Mouse (Mus musculus): ENCODE measurements at regions not wholly inside any gene's neighbourhood (a gene's known extent, or its start where the extent isn't known, plus 50 kb on each side); places are given as distances from the start of the nearest gene placed in this dataset.

- no peaks in the 10 kb centered on the region for H3K36me3 ChIP-seq (ENCODE audit: control insufficient read depth, insufficient read depth)
- no peak overlapping the region for H3K4me3 ChIP-seq
- no peak overlapping the region for H3K4me2 ChIP-seq (ENCODE audit: low read depth)
- TF ChIP-seq TCF12 (IDR thresholded peaks at IDR 0.05; ENCODE audit: insufficient read depth, poor library complexity, severe bottlenecking) = no peak
- TF ChIP-seq POLR2AphosphoS2 (IDR thresholded peaks at IDR 0.05; ENCODE audit: insufficient read length, low read depth) = no peak
- TF ChIP-seq MYOD1 (IDR thresholded peaks at IDR 0.05; ENCODE audit: control insufficient read depth in 1 of 3, insufficient read length in 2 of 3, low read depth in 2 of 3) = no peak
- TF ChIP-seq MAX (IDR thresholded peaks at IDR 0.05; ENCODE audit: low read depth) = no peak
- no peak for TF ChIP-seq E2F4 (IDR thresholded peaks at IDR 0.05; ENCODE audit: insufficient read depth)
- TF ChIP-seq CEBPB (IDR thresholded peaks at IDR 0.05; ENCODE audit: insufficient read depth, poor library complexity, severe bottlenecking) = no peak
- TF ChIP-seq REST (IDR thresholded peaks at IDR 0.05; ENCODE audit: insufficient read depth, insufficient read length) = no peak
- no peak for TF ChIP-seq SRF (IDR thresholded peaks at IDR 0.05; ENCODE audit: control insufficient read depth, insufficient read length, low read depth)
- no peak for TF ChIP-seq MYOG (IDR thresholded peaks at IDR 0.05; ENCODE audit: control insufficient read depth in 1 of 3, insufficient read depth in 1 of 3, insufficient read length in 2 of 3, low read depth in 2 of 3)
- TF ChIP-seq POLR2A (IDR thresholded peaks at IDR 0.05; ENCODE audit: insufficient read length, low read depth) = no peak
- no peak for TF ChIP-seq TCF3 (IDR thresholded peaks at IDR 0.05; ENCODE audit: insufficient read length, low read depth)
- no peak for TF ChIP-seq USF1 (IDR thresholded peaks at IDR 0.05; ENCODE audit: low read depth)
- H3ac ChIP-seq (ENCODE audit: control insufficient read depth, insufficient read length) = no peak overlapping the region
- H3K27me3 ChIP-seq (ENCODE audit: control insufficient read depth, insufficient read depth, insufficient read length) = no peaks in the 10 kb centered on the region
- no peaks in the 10 kb centered on the region for H3K79me2 ChIP-seq (ENCODE audit: control insufficient read depth, insufficient read depth)
Measured at GRCm38 (mm10) chr7:145098335-145098734, 109.6 kb downstream of the 1810010D01Rik start.

GRCm38 (mm10) chr7:145094134-145094526 lies 113.8 kb downstream of the 1810010D01Rik start:
- Histone ChIP-seq H3K4me3 (no peak overlapping the region), H3K36me3 (ENCODE audit: control insufficient read depth, insufficient read depth) (no peaks in the 10 kb centered on the region), H3K4me2 (ENCODE audit: low read depth) (no peak overlapping the region), H3K79me2 (ENCODE audit: control insufficient read depth, insufficient read depth) (no peaks in the 10 kb centered on the region), H3K27me3 (ENCODE audit: control insufficient read depth, insufficient read depth, insufficient read length) (no peaks in the 10 kb centered on the region), H3ac (ENCODE audit: control insufficient read depth, insufficient read length) (no peak overlapping the region)
- TF ChIP-seq TCF12 (IDR thresholded peaks at IDR 0.05; ENCODE audit: insufficient read depth, poor library complexity, severe bottlenecking) = no peak
- no peak for TF ChIP-seq POLR2A (IDR thresholded peaks at IDR 0.05; ENCODE audit: insufficient read length, low read depth)
- no peak for TF ChIP-seq MAX (IDR thresholded peaks at IDR 0.05; ENCODE audit: low read depth)
- no peak for TF ChIP-seq CEBPB (IDR thresholded peaks at IDR 0.05; ENCODE audit: insufficient read depth, poor library complexity, severe bottlenecking)
- TF ChIP-seq TCF3 (IDR thresholded peaks at IDR 0.05; ENCODE audit: insufficient read length, low read depth) = no peak
- no peak for TF ChIP-seq E2F4 (IDR thresholded peaks at IDR 0.05; ENCODE audit: insufficient read depth)
- TF ChIP-seq MYOG (IDR thresholded peaks at IDR 0.05; ENCODE audit: control insufficient read depth in 1 of 3, insufficient read depth in 1 of 3, insufficient read length in 2 of 3, low read depth in 2 of 3) = no peak
- TF ChIP-seq REST (IDR thresholded peaks at IDR 0.05; ENCODE audit: insufficient read depth, insufficient read length) = no peak
- TF ChIP-seq POLR2AphosphoS2 (IDR thresholded peaks at IDR 0.05; ENCODE audit: insufficient read length, low read depth) = no peak
- TF ChIP-seq USF1 (IDR thresholded peaks at IDR 0.05; ENCODE audit: low read depth) = no peak

- Histone ChIP-seq H3K27me3 (ENCODE audit: control insufficient read depth, insufficient read depth, insufficient read length) (no peaks in the 10 kb centered on the region), H3K79me2 (ENCODE audit: control insufficient read depth, insufficient read depth) (no peaks in the 10 kb centered on the region), H3K36me3 (ENCODE audit: control insufficient read depth, insufficient read depth) (no peaks in the 10 kb centered on the region), H3K4me2 (ENCODE audit: low read depth) (no peak overlapping the region), H3ac (ENCODE audit: control insufficient read depth, insufficient read length) (no peak overlapping the region), H3K4me3 (no peak overlapping the region)
- TF ChIP-seq MAX (IDR thresholded peaks at IDR 0.05; ENCODE audit: low read depth) = no peak
- no peak for TF ChIP-seq POLR2A (IDR thresholded peaks at IDR 0.05; ENCODE audit: insufficient read length, low read depth)
- no peak for TF ChIP-seq MYOD1 (IDR thresholded peaks at IDR 0.05; ENCODE audit: control insufficient read depth in 1 of 3, insufficient read length in 2 of 3, low read depth in 2 of 3)
- TF ChIP-seq TCF3 (IDR thresholded peaks at IDR 0.05; ENCODE audit: insufficient read length, low read depth) = no peak
- no peak for TF ChIP-seq USF1 (IDR thresholded peaks at IDR 0.05; ENCODE audit: low read depth)
- no peak for TF ChIP-seq MYOG (IDR thresholded peaks at IDR 0.05; ENCODE audit: control insufficient read depth in 1 of 3, insufficient read depth in 1 of 3, insufficient read length in 2 of 3, low read depth in 2 of 3)
- TF ChIP-seq CEBPB (IDR thresholded peaks at IDR 0.05; ENCODE audit: insufficient read depth, poor library complexity, severe bottlenecking) = no peak
- no peak for TF ChIP-seq TCF12 (IDR thresholded peaks at IDR 0.05; ENCODE audit: insufficient read depth, poor library complexity, severe bottlenecking)
- no peak for TF ChIP-seq REST (IDR thresholded peaks at IDR 0.05; ENCODE audit: insufficient read depth, insufficient read length)
- TF ChIP-seq POLR2AphosphoS2 (IDR thresholded peaks at IDR 0.05; ENCODE audit: insufficient read length, low read depth) = no peak
- no peak for TF ChIP-seq E2F4 (IDR thresholded peaks at IDR 0.05; ENCODE audit: insufficient read depth)
- TF ChIP-seq SRF (IDR thresholded peaks at IDR 0.05; ENCODE audit: control insufficient read depth, insufficient read length, low read depth) = no peak
Measured at GRCm38 (mm10) chr7:145093417-145094133, 114.3 kb downstream of the 1810010D01Rik start.

GRCm38 (mm10) chr7:145092392-145093176 lies 115.3 kb downstream of the 1810010D01Rik start:
- no peak overlapping the region for H3K4me3 ChIP-seq
- no peaks in the 10 kb centered on the region for H3K27me3 ChIP-seq (ENCODE audit: control insufficient read depth, insufficient read depth, insufficient read length)
- H3K36me3 ChIP-seq (ENCODE audit: control insufficient read depth, insufficient read depth) = no peaks in the 10 kb centered on the region
- no peaks in the 10 kb centered on the region for H3K79me2 ChIP-seq (ENCODE audit: control insufficient read depth, insufficient read depth)
- no peak for TF ChIP-seq TCF12 (IDR thresholded peaks at IDR 0.05; ENCODE audit: insufficient read depth, poor library complexity, severe bottlenecking)
- no peak for TF ChIP-seq POLR2AphosphoS2 (IDR thresholded peaks at IDR 0.05; ENCODE audit: insufficient read length, low read depth)
- TF ChIP-seq POLR2A (IDR thresholded peaks at IDR 0.05; ENCODE audit: insufficient read length, low read depth) = no peak
- TF ChIP-seq MYOD1 (IDR thresholded peaks at IDR 0.05; ENCODE audit: control insufficient read depth in 1 of 3, insufficient read length in 2 of 3, low read depth in 2 of 3) = no peak
- no peak overlapping the region for H3ac ChIP-seq (ENCODE audit: control insufficient read depth, insufficient read length)
- no peak overlapping the region for H3K4me2 ChIP-seq (ENCODE audit: low read depth)

All from myocyte (in vitro differentiated cells).